Comparison of ENCODE assay signal across 10 mouse cellular contexts in the genomic region with DNA sequence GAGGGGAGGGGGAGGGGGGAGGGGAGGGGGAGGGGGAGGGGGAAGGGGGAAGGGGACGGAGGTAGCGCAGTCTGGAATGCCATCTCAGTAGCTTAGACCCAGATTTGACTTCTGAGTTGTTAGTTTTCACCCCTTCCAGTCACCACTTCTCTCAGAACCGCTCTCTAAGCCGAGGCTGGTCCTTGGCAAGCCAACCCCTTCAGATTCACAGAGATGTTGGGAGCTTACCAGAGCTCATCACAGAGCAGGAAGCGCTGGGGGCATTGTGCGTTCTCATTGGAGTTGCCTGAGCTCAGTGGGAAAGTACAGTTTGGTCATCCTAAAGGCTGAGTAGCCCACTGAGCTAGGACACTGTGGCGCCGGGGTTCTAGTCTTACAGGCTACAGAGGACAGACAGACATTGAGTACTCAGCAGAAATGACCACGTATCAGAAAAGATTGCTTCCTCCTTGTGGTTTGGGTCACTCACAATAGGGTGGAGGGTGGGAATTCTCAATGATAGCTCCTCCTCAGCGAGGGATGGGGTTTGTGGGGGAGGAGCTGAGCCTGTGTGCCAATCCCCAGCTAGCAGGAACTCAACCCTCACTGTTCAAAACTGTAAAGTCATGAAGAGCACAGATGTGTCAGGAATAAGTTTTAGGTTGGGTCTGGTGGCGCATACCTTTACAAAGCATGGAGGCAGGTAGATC. TPM values are rescaled to one million over a fixed set of nuclear protein-coding genes. Genes with fewer than 3 reads are reported as not detected.
A peak's percentile ranks its signal among the peaks of the same experiment; 100 is the strongest.
DNase-seq lines count a peak whose midpoint lies in the region; ATAC-seq lines count a peak whose summit lies in the region.
"Had no signal": no experiment of that assay in that cellular context is flagged by ENCODE, and none has a peak within 500 bp of the region (broad histone marks: within the 10 kb centered on the region; RNA-seq: fewer than 3 reads in every experiment).

No protein-coding gene starts in this region.

- H3K4me3 ChIP-seq in intestine, embryonic 16.5 days (ENCODE audit: low read length) = no peak overlapping the region

- H3K27me3 ChIP-seq in intestine, embryonic 16.5 days (replicated peaks; ENCODE audit: control insufficient read depth, insufficient read depth, low read length) = no peaks in the 10 kb centered on the region

- no peak; the same call in 1 of the 2 replicates for ATAC-seq in intestine, embryonic 16.5 days
- no peak for ATAC-seq in inflammation-experienced regulatory T-cells, adult 6 months

- H3K27ac ChIP-seq in intestine, embryonic 16.5 days (ENCODE audit: low read length) = peak overlapping the region; percentile 31; the same call in 1 of the 2 replicates

- H3K4me2 ChIP-seq in intestine, embryonic 16.5 days (ENCODE audit: low read depth, low read length) = no peak overlapping the region

- 35% methylated on average over 11 of the region's 11 CpGs for WGBS in intestine, embryonic 16.5 days

- no peak overlapping the region for H3K9ac ChIP-seq in intestine, embryonic 16.5 days (ENCODE audit: low read depth, low read length)

- DNase-seq in adrenal gland, adult (ENCODE audit: inconsistent age in 2 of 2, low spot score in 1 of 2) = peak; percentile 36 to 56
- DNase-seq in adrenal gland, postnatal 4 days (ENCODE audit: low spot score in 2 of 2) = no peak
- peak; percentile 22 for DNase-seq in NIH3T3 (ENCODE audit: low read depth)
- peak; percentile 69 for DNase-seq in lung, postnatal 25 days (ENCODE audit: low spot score)
- DNase-seq in cerebellum, adult 11-12 months = no peak
- DNase-seq in cerebellum, adult 9-11 months = no peak

- no peaks in the 10 kb centered on the region for H3K9me3 ChIP-seq in intestine, embryonic 16.5 days (ENCODE audit: control insufficient read depth, low read length)

- H3K36me3 ChIP-seq in intestine, embryonic 16.5 days (ENCODE audit: control insufficient read depth, insufficient read depth, low read length) = no peaks in the 10 kb centered on the region

- peaks cover 15% of the 10 kb centered on the region; the same call in 1 of the 2 replicates for H3K4me1 ChIP-seq in intestine, embryonic 16.5 days (ENCODE audit: control insufficient read depth, insufficient read depth, low read length)

RNA-seq across cellular contexts. Expression of gene Helz2, which starts 2.0 kb away (rescaled TPM):
- total RNA-seq in adrenal gland, postnatal 4 days (2021) = 10 to 100 TPM; 16.7 to 17.1 TPM
- 2.2 and 3.7 TPM in 2 replicates for polyA plus RNA-seq in intestine, embryonic 16.5 days (2015; fragmentation: Nextera tagmentation; extraction: Ambion mirVana)
- polyA plus RNA-seq in inflammation-experienced regulatory T-cells, adult 6 months (2017; shearing (Covaris generic)) = 10 to 100 TPM; 15.5 to 19.9 (median 17.9) TPM

RNA-seq across cellular contexts. Expression of gene Fndc11, which starts 24.0 kb away (rescaled TPM):
- total RNA-seq in adrenal gland, postnatal 4 days (2021) = under 1 TPM; 0.25 to 0.28 TPM
- polyA plus RNA-seq in intestine, embryonic 16.5 days (2015; fragmentation: Nextera tagmentation; extraction: Ambion mirVana) = 0.18 TPM in 1 of 2 replicates, not detected in the other
- 1 to 10 TPM in 1 of 3 experiments, under 1 TPM in 2; 0.34 to 1.6 (median 0.53) TPM for polyA plus RNA-seq in inflammation-experienced regulatory T-cells, adult 6 months (2017; shearing (Covaris generic))
- polyA plus RNA-seq: C2C12; neural tube, embryonic 14.5 days had no signal

RNA-seq across cellular contexts. Expression of gene Srms, which starts 30.9 kb away (rescaled TPM):
- total RNA-seq in adrenal gland, postnatal 4 days (2021) = under 1 TPM; 0.20 to 0.85 TPM
- 0.10 and 0.20 TPM in 2 replicates for polyA plus RNA-seq in intestine, embryonic 16.5 days (2015; fragmentation: Nextera tagmentation; extraction: Ambion mirVana)
- polyA plus RNA-seq in inflammation-experienced regulatory T-cells, adult 6 months (2017; shearing (Covaris generic)) = under 1 TPM in 2 of 3 experiments, not detected in 1; 0.19 to 0.35 TPM
- polyA plus RNA-seq: C2C12 had no signal

RNA-seq across cellular contexts. Expression of gene Ptk6, which starts 41.3 kb away (rescaled TPM):
- total RNA-seq in adrenal gland, postnatal 4 days (2021) = not detected
- 0.45 and 0.70 TPM in 2 replicates for polyA plus RNA-seq in intestine, embryonic 16.5 days (2015; fragmentation: Nextera tagmentation; extraction: Ambion mirVana)
- polyA plus RNA-seq in inflammation-experienced regulatory T-cells, adult 6 months (2017; shearing (Covaris generic)) = under 1 TPM in 1 of 3 experiments, not detected in 2; 0.09 TPM
- polyA plus RNA-seq: C2C12; neural tube, embryonic 14.5 days had no signal

RNA-seq across cellular contexts. Expression of gene Gmeb2, which starts 44.0 kb away (rescaled TPM):
- 10 to 100 TPM; 27.9 to 30.8 TPM for total RNA-seq in adrenal gland, postnatal 4 days (2021)
- polyA plus RNA-seq in intestine, embryonic 16.5 days (2015; fragmentation: Nextera tagmentation; extraction: Ambion mirVana) = 11.7 and 12.9 TPM in 2 replicates
- 10 to 100 TPM in 2 of 3 experiments, 1 to 10 TPM in 1; 9.1 to 12.8 (median 11.0) TPM for polyA plus RNA-seq in inflammation-experienced regulatory T-cells, adult 6 months (2017; shearing (Covaris generic))

Comparison
In these comparisons a context has a peak if more than half of its experiments do, and no peak if none do; other contexts are left out.
1. DNase-seq: peak in adrenal gland, adult (2 of 2), NIH3T3 (single experiment) and lung, postnatal 25 days (single experiment); none in adrenal gland, postnatal 4 days (0 of 2), cerebellum, adult 11-12 months (single experiment) and cerebellum, adult 9-11 months (single experiment).